Mouse (Mus musculus) lung, adult 2 months (tissue): ENCODE results near the gene Tmprss5.

Source experiments
- CTCF ChIP-seq: fragments of 200-500 bp; IDR thresholded peaks from 2 replicates; pipeline ENCODE4 v1.5.1; 2011; ENCODE audit warnings: mild to moderate bottlenecking, low read length, control low read depth; ENCODE audit not compliant: insufficient read depth
- POLR2A ChIP-seq: fragments of 200-500 bp; IDR thresholded peaks from 2 replicates; pipeline ENCODE4 v1.6.1; 2011; ENCODE audit warnings: low read depth, mild to moderate bottlenecking, control low read depth, low read length, borderline replicate concordance; ENCODE audit errors: extremely low read depth

GRCm38 (mm10) chr9:49076847-49077246 is 4.2 kb upstream of the Tmprss5 start:
- TF ChIP-seq CTCF (no peak), POLR2A (no peak)
